Mouse (Mus musculus) gastrocnemius, adult 18-20 months (tissue): ENCODE data around the gene Cfap61. TPM values are rescaled to one million over a fixed set of nuclear protein-coding genes. Genes with fewer than 3 reads are reported as not detected.

Experiments
- DNase-seq: peaks from one replicate; pipeline ENCODE4 v3.0.0; 2021; ENCODE audit warnings: low spot score
- total RNA-seq, 2 experiments: library from RNA; stranded (reverse); gene quantifications; 2 replicates each; pipeline ENCODE4 v1.2.3; 2021

The Cfap61 gene
- total RNA-seq, 2 experiments from 2014 or later = not detected

DNA sequence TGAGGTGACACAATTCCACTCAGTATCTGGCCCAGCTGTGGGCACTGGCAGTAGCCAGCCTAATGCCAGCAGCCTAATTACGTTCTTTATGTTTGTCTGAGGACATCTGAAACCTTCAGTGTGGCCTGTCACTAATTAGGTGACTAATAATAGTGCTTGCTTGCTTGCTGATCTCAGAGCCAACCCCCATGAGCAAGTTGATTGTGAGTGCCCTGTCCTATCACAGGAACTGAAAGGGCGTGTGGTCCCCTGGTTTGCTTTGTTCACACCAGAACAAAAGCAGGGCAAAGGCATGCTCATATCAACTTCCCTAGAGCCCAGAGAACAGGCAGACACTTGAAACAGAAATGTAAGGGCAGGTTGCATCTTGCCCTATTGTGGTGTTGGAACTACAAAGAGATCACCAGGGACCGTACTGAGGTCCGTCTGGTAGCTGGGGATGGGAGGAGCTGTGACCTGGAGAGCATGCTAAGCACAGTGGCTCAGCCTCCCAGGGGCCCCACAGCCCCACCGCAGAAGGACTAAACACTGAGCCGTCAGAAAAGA, 148.8 kb downstream of the Cfap61 start:
- no peak for DNase-seq

DNA sequence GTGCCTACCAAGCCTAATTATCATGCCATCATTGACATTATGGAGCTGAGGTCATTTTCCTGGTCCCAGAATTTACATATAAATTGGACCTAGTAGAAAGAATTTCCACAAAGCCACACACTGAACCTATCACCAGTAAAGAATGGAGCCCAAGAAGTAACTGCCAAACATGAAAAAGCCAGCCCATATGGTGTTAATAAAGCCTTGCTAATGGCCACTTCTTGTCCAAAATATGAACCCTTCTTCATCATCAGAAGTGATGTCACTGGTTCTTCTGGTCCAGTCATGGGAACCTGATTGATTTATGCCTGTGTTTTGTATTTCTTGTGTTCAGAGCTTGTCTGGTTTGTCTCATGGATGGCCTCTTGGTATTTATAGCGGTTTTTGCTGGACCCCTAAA, 152.8 kb downstream of the Cfap61 start:
- no peak for DNase-seq

DNA sequence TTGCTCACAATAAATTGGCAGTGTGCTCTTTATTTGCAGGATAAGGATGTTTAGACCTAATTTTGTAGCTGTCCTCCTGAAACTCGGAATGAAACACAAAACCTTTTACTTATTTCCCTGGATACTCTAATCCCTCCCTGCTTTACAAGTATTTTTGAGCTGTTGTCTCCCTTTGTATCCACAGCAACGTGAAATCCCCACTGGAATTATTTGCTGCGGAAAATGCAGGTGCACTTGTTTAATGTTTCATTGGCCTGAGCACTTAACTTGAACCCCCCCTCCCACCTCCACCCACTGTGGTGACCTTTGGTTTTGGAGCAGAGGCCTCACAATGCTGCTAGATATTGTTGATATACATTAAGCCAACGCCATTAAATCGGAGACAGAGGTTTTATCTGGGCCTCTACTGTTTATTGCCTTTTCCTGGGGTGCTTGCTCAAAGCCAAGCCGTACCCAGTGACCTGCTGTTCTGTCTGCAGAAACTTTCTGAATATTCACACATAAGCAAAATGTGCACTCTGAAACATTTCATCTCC, 154.6 kb downstream of the Cfap61 start:
- DNase-seq = no peak

DNA sequence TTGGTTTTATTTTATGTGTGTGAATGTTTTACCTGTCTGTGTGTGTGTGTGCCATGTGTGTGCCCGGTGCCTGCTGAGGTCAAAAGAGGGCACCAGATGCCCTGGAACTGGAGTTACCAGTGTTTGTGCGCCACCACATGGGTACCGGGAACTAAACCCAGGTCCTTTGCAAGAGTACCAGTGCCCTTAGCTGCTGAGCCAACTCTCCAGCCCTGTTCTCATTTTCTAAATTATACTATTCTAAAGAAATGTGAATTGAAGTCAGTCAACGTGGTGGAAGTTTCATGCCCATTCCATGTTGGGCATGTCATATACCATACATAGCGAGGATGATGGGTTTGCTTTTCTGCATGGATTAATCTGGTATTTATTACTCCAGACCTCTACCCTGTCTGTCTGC, 162.9 kb downstream of the Cfap61 start:
- DNase-seq = no peak

GRCm38 (mm10) chr2:146098853-146099717, 164.5 kb downstream of the Cfap61 start:
- no peak for DNase-seq

DNA sequence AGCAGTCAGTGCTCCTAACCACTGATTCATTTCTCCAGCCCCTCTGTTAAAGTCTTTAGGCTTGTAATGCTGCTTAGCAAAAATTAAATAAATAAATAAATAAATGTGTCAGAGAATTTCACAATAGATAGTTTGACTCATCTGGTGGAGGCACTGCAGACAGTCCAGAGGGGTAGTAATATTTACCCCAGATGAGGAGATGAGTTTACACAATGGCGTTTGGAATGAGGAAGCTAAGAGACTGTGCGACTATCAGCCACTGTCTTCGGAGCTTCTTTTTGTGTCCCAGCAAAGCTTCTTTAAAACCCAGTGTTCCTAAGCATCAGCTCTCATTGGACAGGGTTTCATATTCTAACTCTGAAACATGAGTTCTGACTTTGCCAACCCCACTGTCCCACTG, 165.3 kb downstream of the Cfap61 start:
- DNase-seq = no peak

DNA sequence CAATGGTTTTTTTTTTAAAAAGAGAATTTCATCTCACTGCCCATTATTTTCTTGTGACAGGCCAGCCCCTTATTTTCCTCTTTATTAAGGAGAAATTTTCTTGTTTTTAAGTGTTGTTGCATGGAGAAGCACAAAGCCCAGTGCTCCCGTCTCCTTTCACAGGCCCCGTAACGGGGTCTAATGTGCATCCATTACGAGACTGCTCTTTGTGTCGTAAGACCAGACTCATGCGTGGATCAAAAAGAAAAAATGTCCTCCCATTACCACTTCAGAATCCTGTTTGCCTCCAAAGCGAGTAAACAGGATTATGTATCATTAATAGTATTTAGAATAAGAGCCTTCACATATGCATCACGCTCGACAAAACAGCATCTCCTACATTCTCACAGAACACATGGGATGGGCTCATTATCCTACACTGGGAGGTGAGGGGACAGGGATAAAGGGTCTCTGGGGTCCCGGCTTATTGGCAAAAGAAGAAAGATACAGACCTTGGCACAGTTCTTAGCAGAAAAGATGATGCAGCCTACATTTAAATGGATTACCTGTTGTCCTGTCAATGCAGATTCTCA, 166.0 kb downstream of the Cfap61 start:
- DNase-seq = no peak

GRCm38 (mm10) chr2:146102600-146102999, 168.0 kb downstream of the Cfap61 start:
- DNase-seq = no peak

DNA sequence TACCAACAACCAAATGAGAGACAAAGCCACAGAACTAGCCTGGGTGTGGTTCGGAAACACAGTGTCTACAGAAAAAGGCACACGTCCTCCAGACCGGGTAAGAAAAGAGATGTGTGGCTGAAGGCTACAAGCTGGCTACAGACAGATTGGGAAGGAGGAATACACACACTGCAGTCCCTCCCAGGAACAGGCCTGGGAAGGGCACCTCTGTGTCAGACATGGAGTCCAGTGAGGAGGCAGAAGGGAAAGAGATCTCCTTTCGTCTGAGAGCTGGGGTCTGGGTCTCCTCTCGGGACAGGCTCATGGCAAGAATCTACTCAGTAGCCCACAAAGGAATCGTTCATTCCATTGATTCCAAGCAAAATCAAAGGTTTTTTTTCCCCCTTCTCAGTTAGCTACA, 170.8 kb downstream of the Cfap61 start:
- no peak for DNase-seq

DNA sequence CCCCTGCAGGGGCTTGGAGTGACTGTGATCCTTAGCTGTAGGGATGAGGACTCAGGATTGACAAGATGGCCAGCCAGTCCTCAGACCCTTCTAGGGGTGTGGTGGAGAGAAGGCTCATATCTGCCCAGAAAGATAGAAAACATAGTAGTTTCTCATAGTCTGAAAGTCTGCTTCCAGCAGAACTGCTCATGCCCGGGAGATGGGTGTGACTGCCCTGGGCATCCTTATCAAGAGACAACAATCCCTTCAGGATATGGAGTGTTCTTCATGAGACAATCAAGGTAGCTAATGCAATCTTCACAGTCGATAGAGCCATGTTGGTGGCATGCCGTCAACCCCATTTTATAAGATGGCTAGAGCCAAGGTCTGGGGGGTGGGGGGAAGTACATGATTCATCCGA, 173.4 kb downstream of the Cfap61 start:
- no peak for DNase-seq

DNA sequence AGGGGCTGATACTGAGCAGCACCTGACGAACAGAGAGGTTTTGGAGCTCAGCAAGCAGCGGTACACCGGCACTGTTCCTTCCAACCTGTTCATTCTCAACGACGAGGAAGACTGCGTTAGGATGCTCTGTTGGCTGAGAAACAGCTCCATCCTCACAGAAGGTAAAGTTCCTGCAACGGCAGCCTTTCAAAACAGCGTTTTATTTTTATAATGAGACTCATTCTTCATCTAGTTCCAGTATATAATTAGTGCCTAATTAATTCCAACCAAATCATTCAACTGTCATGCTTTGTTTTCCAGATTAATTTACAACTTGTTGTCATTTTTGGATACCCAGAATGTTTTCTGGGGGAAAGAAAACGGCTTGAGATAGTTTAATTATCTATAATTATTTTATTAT, 175.3 kb downstream of the Cfap61 start:
- no peak for DNase-seq

GRCm38 (mm10) chr2:146116282-146116681, 181.7 kb downstream of the Cfap61 start:
- no peak for DNase-seq

- DNase-seq = no peak
Observed at GRCm38 (mm10) chr2:146116726-146117125, 182.1 kb downstream of the Cfap61 start.

DNA sequence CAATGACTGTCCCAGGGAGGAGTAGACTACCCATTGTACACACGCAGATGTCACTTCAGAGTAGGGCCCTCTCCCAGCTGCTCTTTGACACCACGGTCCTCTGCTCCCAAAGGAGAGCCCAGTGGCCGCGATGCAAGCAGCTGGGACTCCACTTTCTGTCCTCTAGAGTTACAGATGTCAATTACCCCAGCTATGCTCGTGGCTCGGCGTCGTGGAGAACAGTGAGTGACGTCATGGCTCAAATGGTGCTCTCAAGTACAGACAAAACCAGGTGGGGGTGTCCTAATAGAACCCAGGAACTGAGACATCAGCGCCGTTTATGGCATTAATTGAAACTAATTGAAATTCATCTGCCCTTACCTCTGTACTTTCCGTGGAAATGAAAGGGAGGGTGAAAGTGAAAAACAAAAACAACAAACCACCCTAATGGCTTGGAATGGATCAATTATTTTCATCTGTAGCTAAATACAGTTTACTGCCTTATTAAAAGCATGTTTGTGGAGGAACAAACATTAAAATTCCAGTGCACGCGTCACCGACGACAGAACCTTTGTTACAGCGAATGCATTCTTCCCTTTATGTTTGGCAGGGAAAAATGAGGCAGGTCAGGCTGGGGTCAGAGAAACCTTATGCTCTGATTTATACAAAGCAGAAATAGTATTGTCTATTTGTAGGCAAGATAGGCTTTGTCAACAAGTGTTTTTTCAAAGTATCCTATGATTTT, 182.8 kb downstream of the Cfap61 start:
- no peak for DNase-seq

GRCm38 (mm10) chr2:146117915-146118403, 183.4 kb downstream of the Cfap61 start:
- no peak for DNase-seq

- DNase-seq = no peak
Observed at GRCm38 (mm10) chr2:146121551-146121950, 187.0 kb downstream of the Cfap61 start.

DNA sequence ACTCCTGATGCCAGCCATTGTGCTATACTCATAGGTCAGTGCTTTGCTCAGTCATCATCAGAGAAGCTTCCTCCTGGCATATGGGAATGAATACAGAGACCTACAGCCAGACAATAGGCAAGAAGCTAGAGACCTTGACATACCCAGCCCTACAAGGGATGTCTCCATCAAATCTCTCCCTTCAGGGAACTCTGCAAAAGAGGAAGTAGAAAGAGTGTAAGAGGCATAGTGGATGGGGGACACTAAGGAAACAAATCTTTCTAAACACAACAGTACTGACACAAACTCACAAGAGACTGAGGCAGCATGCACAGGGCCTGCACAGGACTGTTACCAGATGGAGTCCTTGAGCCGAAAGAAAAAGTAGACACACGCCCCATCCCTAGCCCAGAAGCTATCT, 190.5 kb downstream of the Cfap61 start:
- DNase-seq = no peak

DNA sequence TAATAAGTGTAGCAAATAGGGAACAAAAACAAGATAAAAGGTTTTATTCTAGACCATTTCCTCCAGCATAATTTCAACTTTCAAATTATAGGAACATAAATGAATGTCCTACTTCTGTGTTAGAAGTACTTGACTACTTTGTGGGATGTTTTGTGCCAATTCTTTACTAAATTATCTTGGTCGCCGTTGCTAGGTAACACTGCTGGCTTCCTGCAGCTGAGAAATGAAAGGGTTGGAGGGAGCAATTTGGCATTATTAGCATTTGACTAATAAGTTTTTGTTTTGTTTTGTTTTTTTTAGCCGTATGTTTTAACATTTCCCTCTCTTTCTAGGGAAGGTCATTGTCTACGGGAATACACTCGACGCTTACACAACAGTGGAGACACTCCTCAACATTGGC, 194.0 kb downstream of the Cfap61 start:
- no peak for DNase-seq

DNA sequence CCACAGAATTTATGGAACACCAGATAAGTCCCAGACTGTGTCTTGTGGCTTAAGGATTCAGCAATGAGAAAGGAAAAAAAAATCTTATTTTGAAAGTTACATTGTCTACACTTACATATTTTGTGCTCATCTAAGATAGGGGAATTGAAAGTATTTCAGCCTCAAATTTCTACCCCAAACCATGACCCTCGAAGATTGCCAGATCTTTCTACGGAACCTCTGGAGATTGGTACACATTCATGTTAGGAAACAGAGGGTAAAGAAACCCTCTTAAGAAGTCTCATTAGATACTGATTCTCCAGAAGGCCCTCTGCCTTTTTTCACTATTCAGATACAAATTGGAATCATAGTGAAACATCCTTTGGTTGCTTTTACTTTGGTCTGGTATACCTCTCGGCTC, 195.9 kb downstream of the Cfap61 start:
- no peak for DNase-seq

GRCm38 (mm10) chr2:146134275-146134674, 199.7 kb downstream of the Cfap61 start:
- DNase-seq = no peak

DNA sequence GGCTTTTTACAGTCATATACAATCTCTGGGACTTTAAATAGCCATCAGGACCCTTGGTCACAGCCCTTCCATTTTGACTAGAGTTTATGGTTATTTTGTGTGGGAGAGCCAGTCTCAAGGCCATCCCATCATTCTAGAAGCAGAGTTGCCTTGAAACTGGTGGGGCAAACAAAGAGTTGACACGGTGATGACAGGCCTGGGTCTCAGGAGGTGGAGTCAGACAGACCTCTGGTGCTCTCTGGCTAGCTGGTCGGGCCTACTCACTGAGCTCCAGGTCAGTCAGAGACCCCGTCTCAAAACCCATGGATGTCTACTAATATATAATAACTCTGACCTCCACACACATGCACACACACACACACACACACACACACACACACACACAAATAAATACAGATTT, 206.1 kb downstream of the Cfap61 start:
- DNase-seq = no peak

- no peak for DNase-seq
Observed at GRCm38 (mm10) chr2:146147306-146147705, 212.7 kb downstream of the Cfap61 start.
